Comparison of ENCODE assay signal across 8 mouse cellular contexts in the genomic region with DNA sequence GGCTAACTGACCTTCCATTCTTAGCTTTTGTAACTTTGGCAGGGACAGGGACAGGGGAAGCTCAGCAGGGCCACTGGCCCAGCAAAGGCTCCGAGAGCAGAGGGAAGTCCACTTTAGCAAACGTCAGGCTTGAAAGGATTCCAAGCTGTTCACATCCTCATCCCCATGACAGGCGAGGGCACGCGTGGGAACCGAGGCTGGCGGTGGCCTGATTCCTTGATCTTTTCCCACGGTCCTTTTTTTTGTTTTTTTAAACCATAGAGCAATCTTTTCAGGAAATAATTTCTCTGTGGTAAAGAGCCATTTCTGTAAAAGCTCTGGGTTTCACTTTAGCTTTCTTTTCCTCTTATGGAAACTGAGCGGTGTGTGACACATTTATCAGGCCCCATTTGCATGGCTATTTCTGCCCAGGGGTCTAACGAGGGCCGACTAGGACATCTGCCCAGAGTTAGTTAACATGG. TPM values are rescaled to one million over a fixed set of nuclear protein-coding genes. Genes with fewer than 3 reads are reported as not detected.
DNase-seq lines count a peak whose midpoint lies in the region; ATAC-seq and TF ChIP-seq lines count a peak whose summit lies in the region.

No protein-coding gene starts in this region.

- no peaks in the 10 kb centered on the region for H3K9me3 ChIP-seq in hindbrain, embryonic 10.5 days
- H3K9me3 ChIP-seq in hindbrain, embryonic 11.5 days (ENCODE audit: control insufficient read depth, low read length), result no peaks in the 10 kb centered on the region
- no peaks in the 10 kb centered on the region for H3K9me3 ChIP-seq in embryonic facial prominence, embryonic 15.5 days (replicated peaks)
- no peaks in the 10 kb centered on the region for H3K9me3 ChIP-seq in hindbrain, postnatal 0 days (ENCODE audit: low read length)

- H3K9ac ChIP-seq in hindbrain, embryonic 11.5 days (ENCODE audit: low read depth, low read length), result no peak overlapping the region
- H3K9ac ChIP-seq in embryonic facial prominence, embryonic 15.5 days, result no peak overlapping the region
- no peak overlapping the region for H3K9ac ChIP-seq in hindbrain, postnatal 0 days (replicated peaks; ENCODE audit: low read length)

- no peaks in the 10 kb centered on the region for H3K27me3 ChIP-seq in hindbrain, embryonic 10.5 days (ENCODE audit: insufficient read depth, poor library complexity, severe bottlenecking)
- H3K27me3 ChIP-seq in hindbrain, embryonic 11.5 days (ENCODE audit: control insufficient read depth, insufficient read depth, low read length), result no peaks in the 10 kb centered on the region
- no peaks in the 10 kb centered on the region for H3K27me3 ChIP-seq in embryonic facial prominence, embryonic 15.5 days
- no peaks in the 10 kb centered on the region for H3K27me3 ChIP-seq in hindbrain, postnatal 0 days (ENCODE audit: insufficient read depth, low read length)

- H3K4me2 ChIP-seq in hindbrain, embryonic 11.5 days (replicated peaks; ENCODE audit: low read depth, low read length), result no peak overlapping the region
- H3K4me2 ChIP-seq in embryonic facial prominence, embryonic 15.5 days (replicated peaks), result no peak overlapping the region
- peak overlapping the region; percentile 32; the same call in 1 of the 2 replicates for H3K4me2 ChIP-seq in hindbrain, postnatal 0 days (ENCODE audit: low read depth, low read length)

- peak overlapping the region; percentile 89 for H3K27ac ChIP-seq in hindbrain, embryonic 10.5 days
- H3K27ac ChIP-seq in hindbrain, embryonic 11.5 days (ENCODE audit: low read depth, low read length), result no peak overlapping the region
- peak overlapping the region; percentile 63 for H3K27ac ChIP-seq in embryonic facial prominence, embryonic 15.5 days (replicated peaks)
- H3K27ac ChIP-seq in hindbrain, postnatal 0 days, result peak overlapping the region; percentile 57

- WGBS in hindbrain, embryonic 10.5 days, result 13% methylated on average over 11 of the region's 11 CpGs
- 11% methylated on average over 11 of the region's 11 CpGs for WGBS in hindbrain, embryonic 11.5 days
- WGBS in embryonic facial prominence, embryonic 15.5 days, result 26% methylated on average over 11 of the region's 11 CpGs
- 15% methylated on average over 11 of the region's 11 CpGs for WGBS in hindbrain, postnatal 0 days

- H3K4me3 ChIP-seq in hindbrain, embryonic 10.5 days, result 0 out of 2 replicates have a peak overlapping the region, but pooled peaks have one; percentile 13
- no peak overlapping the region for H3K4me3 ChIP-seq in hindbrain, embryonic 11.5 days (ENCODE audit: low read depth, low read length)
- no peak overlapping the region for H3K4me3 ChIP-seq in embryonic facial prominence, embryonic 15.5 days (replicated peaks)
- H3K4me3 ChIP-seq in hindbrain, postnatal 0 days (ENCODE audit: low read length), result no peak overlapping the region; the same call in 1 of the 2 replicates

- peaks cover 18% of the 10 kb centered on the region for H3K36me3 ChIP-seq in hindbrain, embryonic 10.5 days
- H3K36me3 ChIP-seq in hindbrain, embryonic 11.5 days (ENCODE audit: control insufficient read depth, insufficient read depth, low read length), result no peaks in the 10 kb centered on the region
- peaks cover 6% of the 10 kb centered on the region; the same call in 1 of the 2 replicates for H3K36me3 ChIP-seq in embryonic facial prominence, embryonic 15.5 days
- H3K36me3 ChIP-seq in hindbrain, postnatal 0 days (ENCODE audit: insufficient read depth, low read length), result peaks cover 3% of the 10 kb centered on the region; the same call in 1 of the 2 replicates

- no peak for ATAC-seq in hindbrain, embryonic 11.5 days (ENCODE audit: low FRiP score)
- ATAC-seq in embryonic facial prominence, embryonic 15.5 days (ENCODE audit: insufficient number of reproducible peaks, low FRiP score, low TSS enrichment, low read depth), result no peak
- peak; percentile 57; the same call in 1 of the 2 replicates for ATAC-seq in hindbrain, postnatal 0 days

- DNase-seq in hindbrain, embryonic 10.5 days (ENCODE audit: low spot score), result peak; percentile 46
- no peak for DNase-seq in hindbrain, embryonic 11.5 days (ENCODE audit: low spot score)
- DNase-seq in hindbrain, postnatal 0 days (ENCODE audit: low spot score), result peak; percentile 78
- peak; percentile 76 for DNase-seq in lung, postnatal 10 days
- DNase-seq in urinary bladder, postnatal 14 days (ENCODE audit: low spot score), result no peak
- no peak for DNase-seq in MN1 (ENCODE audit: low spot score)
- DNase-seq in layer of hippocampus, postnatal 14 days (ENCODE audit: low spot score in 2 of 2), result no peak

- peaks cover 98% of the 10 kb centered on the region for H3K4me1 ChIP-seq in hindbrain, embryonic 10.5 days (replicated peaks)
- H3K4me1 ChIP-seq in hindbrain, embryonic 11.5 days (replicated peaks; ENCODE audit: control insufficient read depth, insufficient read depth, low read length), result peaks cover 41% of the 10 kb centered on the region
- peaks cover 80% of the 10 kb centered on the region for H3K4me1 ChIP-seq in embryonic facial prominence, embryonic 15.5 days
- peaks cover 72% of the 10 kb centered on the region for H3K4me1 ChIP-seq in hindbrain, postnatal 0 days (ENCODE audit: insufficient read depth, low read length)

- TF ChIP-seq CTCF in hindbrain, postnatal 0 days (IDR thresholded peaks at IDR 0.05; ENCODE audit: low read depth), result no peak

RNA-seq across cellular contexts. Expression of a gene that starts 17.2 kb away (rescaled TPM):
- polyA plus RNA-seq in hindbrain, embryonic 10.5 days (2016; fragmentation: Nextera tagmentation; extraction: Ambion mirVana), result 57.5 and 71.8 TPM in 2 replicates
- 38.3 and 48.8 TPM in 2 replicates for polyA plus RNA-seq in hindbrain, embryonic 11.5 days (2014; fragmentation: Nextera tagmentation; extraction: Ambion mirVana)
- polyA plus RNA-seq in embryonic facial prominence, embryonic 15.5 days (2015; fragmentation: Nextera tagmentation; extraction: Ambion mirVana), result 37.7 and 39.1 TPM in 2 replicates
- total RNA-seq in hindbrain, postnatal 0 days (2014; rRNA removed), result 104 and 110 TPM in 2 replicates
- polyA plus RNA-seq in hindbrain, postnatal 0 days (2015; fragmentation: Nextera tagmentation; extraction: Ambion mirVana), result 94.0 and 95.1 TPM in 2 replicates
- 10 to 100 TPM; 35.9 to 41.0 TPM for total RNA-seq in layer of hippocampus, postnatal 14 days (2021)

RNA-seq across cellular contexts. Expression of a gene that starts 41.4 kb away (rescaled TPM):
- polyA plus RNA-seq in hindbrain, embryonic 10.5 days (2016; fragmentation: Nextera tagmentation; extraction: Ambion mirVana), result 12.2 and 12.5 TPM in 2 replicates
- 6.0 and 9.7 TPM in 2 replicates for polyA plus RNA-seq in hindbrain, embryonic 11.5 days (2014; fragmentation: Nextera tagmentation; extraction: Ambion mirVana)
- 14.2 and 16.1 TPM in 2 replicates for polyA plus RNA-seq in embryonic facial prominence, embryonic 15.5 days (2015; fragmentation: Nextera tagmentation; extraction: Ambion mirVana)
- 46.9 and 65.5 TPM in 2 replicates for total RNA-seq in hindbrain, postnatal 0 days (2014; rRNA removed)
- polyA plus RNA-seq in hindbrain, postnatal 0 days (2015; fragmentation: Nextera tagmentation; extraction: Ambion mirVana), result 32.6 and 33.9 TPM in 2 replicates
- 10 to 100 TPM; 61.2 to 63.8 TPM for total RNA-seq in layer of hippocampus, postnatal 14 days (2021)

Comparison
In these comparisons a context has a peak if more than half of its experiments do, and no peak if none do; other contexts are left out.
1. DNase-seq: peak in hindbrain, embryonic 10.5 days (single experiment), hindbrain, postnatal 0 days (single experiment) and lung, postnatal 10 days (single experiment); none in hindbrain, embryonic 11.5 days (single experiment), urinary bladder, postnatal 14 days (single experiment), MN1 (single experiment) and layer of hippocampus, postnatal 14 days (0 of 2).